Mouse (Mus musculus) liver, adult 2 months (tissue): ENCODE results near the gene Creb5.

Experiments
- CTCF ChIP-seq: fragments of 200-500 bp; IDR thresholded peaks from 2 replicates; pipeline ENCODE4 v1.5.1; 2011; ENCODE audit warnings: low read depth, low read length, control low read depth
- POLR2A ChIP-seq: fragments of 200-500 bp; IDR thresholded peaks from 2 replicates; pipeline ENCODE4 v1.6.1; 2011; ENCODE audit warnings: low read length, control low read depth; ENCODE audit not compliant: insufficient read depth; ENCODE audit errors: extremely low read depth

DNA sequence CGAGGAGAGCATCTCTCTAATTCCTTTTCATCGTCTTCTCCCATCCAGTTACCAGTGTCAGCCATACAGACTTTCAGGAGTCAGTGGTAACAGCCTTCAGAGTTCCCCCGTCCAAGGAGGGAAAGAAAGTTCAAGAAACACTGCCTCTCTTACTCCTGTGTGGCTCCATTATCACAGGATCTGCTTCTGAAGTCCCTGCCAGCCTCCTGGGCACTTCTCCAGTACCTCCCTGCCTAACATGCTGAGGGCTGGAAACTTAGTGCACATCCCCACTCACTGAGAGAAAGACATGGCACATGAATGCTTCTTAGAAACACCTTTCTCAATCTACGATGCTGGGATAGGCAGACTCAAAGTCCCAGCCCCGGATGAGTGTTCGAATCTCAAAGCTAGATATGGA is 409.9 kb downstream of the Creb5 start:
- TF ChIP-seq POLR2A = no peak
- no peak for TF ChIP-seq CTCF
